Mouse (Mus musculus): ENCODE results near the gene Gm45021.

GRCm38 (mm10) chr6:48568036-48568984 is 21.1 kb upstream of the Gm45021 start:
- TF ChIP-seq ZC3H11A (IDR thresholded peaks at IDR 0.05; ENCODE audit: borderline replicate concordance, low read depth, low read length) (no peak), MAFK (IDR thresholded peaks at IDR 0.05; ENCODE audit: insufficient read depth, low read depth, low read length) (no peak), HCFC1 (IDR thresholded peaks at IDR 0.05; ENCODE audit: borderline replicate concordance, insufficient read depth, low read length) (no peak), ZNF384 (IDR thresholded peaks at IDR 0.05; ENCODE audit: low read depth, low read length) (no peak)
